8 mouse cellular contexts compared by ENCODE assay signal in genomic region chr13:12105231-12105829, GRCm38 (mm10). TPM values are rescaled to one million over a fixed set of nuclear protein-coding genes. Genes with fewer than 3 reads are reported as not detected.
DNase-seq lines count a peak whose midpoint lies in the region; ATAC-seq and TF ChIP-seq lines count a peak whose summit lies in the region.

No protein-coding gene starts in this region.

- no peak overlapping the region for H3K27ac ChIP-seq in kidney, embryonic 16.5 days (ENCODE audit: low read length)
- no peak overlapping the region for H3K27ac ChIP-seq in forebrain, postnatal 0 days (ENCODE audit: low read depth, low read length)
- no peak overlapping the region for H3K27ac ChIP-seq in liver, postnatal 0 days (ENCODE audit: low read depth)

- no peaks in the 10 kb centered on the region for H3K9me3 ChIP-seq in kidney, embryonic 16.5 days (ENCODE audit: low read length)
- no peaks in the 10 kb centered on the region for H3K9me3 ChIP-seq in forebrain, postnatal 0 days (ENCODE audit: low read length)
- no peaks in the 10 kb centered on the region for H3K9me3 ChIP-seq in liver, postnatal 0 days (ENCODE audit: low read length)

- H3K4me3 ChIP-seq in kidney, embryonic 16.5 days (ENCODE audit: low read length), result peak overlapping the region; percentile 63
- H3K4me3 ChIP-seq in forebrain, postnatal 0 days (ENCODE audit: low read depth, low read length), result peak overlapping the region; percentile 76
- H3K4me3 ChIP-seq in liver, postnatal 0 days (ENCODE audit: low read depth, low read length), result no peak overlapping the region

- peak overlapping the region; percentile 97 for H3K4me2 ChIP-seq in kidney, embryonic 16.5 days (replicated peaks; ENCODE audit: low read depth, low read length)
- peak overlapping the region; percentile 83 for H3K4me2 ChIP-seq in forebrain, postnatal 0 days (ENCODE audit: low read depth)
- 0 out of 2 replicates have a peak overlapping the region, but pooled peaks have one; percentile 75 for H3K4me2 ChIP-seq in liver, postnatal 0 days (ENCODE audit: low read depth, low read length)

- DNase-seq in kidney, adult 11 months, result no peak
- peak; percentile 64 for DNase-seq in cerebellum, adult 9-10 months
- DNase-seq in forebrain, postnatal 0 days, result peak; percentile 61
- DNase-seq in liver, postnatal 0 days, result no peak
- DNase-seq in T-cell, adult 2 months (ENCODE audit: low spot score), result no peak
- DNase-seq in c-Kit-positive CD71-positive TER-119-positive erythroid progenitor cells, embryonic 14.5 days (ENCODE audit: low spot score), result no peak

- ATAC-seq in kidney, embryonic 16.5 days (ENCODE audit: low FRiP score, low TSS enrichment), result no peak
- ATAC-seq in forebrain, postnatal 0 days, result peak; percentile 7
- ATAC-seq in liver, postnatal 0 days, result no peak
- ATAC-seq in megakaryocyte-erythroid progenitor cell, adult 5-6 weeks (replicated peaks; ENCODE audit: low FRiP score, low TSS enrichment, poor library complexity, severe bottlenecking), result no peak

- peaks cover 69% of the 10 kb centered on the region for H3K27me3 ChIP-seq in kidney, embryonic 16.5 days (ENCODE audit: insufficient read depth, low read length)
- no peaks in the 10 kb centered on the region for H3K27me3 ChIP-seq in forebrain, postnatal 0 days (ENCODE audit: insufficient read depth, low read length)
- H3K27me3 ChIP-seq in liver, postnatal 0 days (ENCODE audit: insufficient read depth, low read length), result peaks cover 35% of the 10 kb centered on the region

- WGBS in kidney, embryonic 16.5 days, result 2% methylated on average over 17 of the region's 17 CpGs
- 4% methylated on average over 17 of the region's 17 CpGs for WGBS in forebrain, postnatal 0 days
- 7% methylated on average over 17 of the region's 17 CpGs for WGBS in liver, postnatal 0 days (ENCODE audit: insufficient replicate concordance)

- H3K36me3 ChIP-seq in kidney, embryonic 16.5 days (ENCODE audit: insufficient read depth, low read length), result no peaks in the 10 kb centered on the region
- no peaks in the 10 kb centered on the region for H3K36me3 ChIP-seq in forebrain, postnatal 0 days (ENCODE audit: insufficient read depth)
- H3K36me3 ChIP-seq in liver, postnatal 0 days (replicated peaks; ENCODE audit: insufficient read depth, low read length), result no peaks in the 10 kb centered on the region

- H3K4me1 ChIP-seq in kidney, embryonic 16.5 days (ENCODE audit: insufficient read depth, low read length), result peaks cover 12% of the 10 kb centered on the region
- peaks cover 9% of the 10 kb centered on the region for H3K4me1 ChIP-seq in forebrain, postnatal 0 days (ENCODE audit: insufficient read depth)
- H3K4me1 ChIP-seq in liver, postnatal 0 days (ENCODE audit: insufficient read depth), result no peaks in the 10 kb centered on the region

- H3K9ac ChIP-seq in kidney, embryonic 16.5 days (replicated peaks; ENCODE audit: low read length), result no peak overlapping the region
- peak overlapping the region; percentile 82 for H3K9ac ChIP-seq in forebrain, postnatal 0 days
- H3K9ac ChIP-seq in liver, postnatal 0 days (replicated peaks), result no peak overlapping the region

- TF ChIP-seq CTCF in forebrain, postnatal 0 days (IDR thresholded peaks at IDR 0.05; ENCODE audit: low read depth), result no peak
- TF ChIP-seq CTCF in liver, postnatal 0 days (IDR thresholded peaks at IDR 0.05; ENCODE audit: low read depth), result no peak

- no peak for TF ChIP-seq EP300 in liver, postnatal 0 days (IDR thresholded peaks at IDR 0.05; ENCODE audit: low read depth)

RNA-seq across cellular contexts. Expression of gene Ryr2, which starts 1.4 kb away (rescaled TPM):
- 0.19 and 0.42 TPM in 2 replicates for polyA plus RNA-seq in kidney, embryonic 16.5 days (2015; fragmentation: Nextera tagmentation; extraction: Ambion mirVana)
- 22.8 and 23.6 TPM in 2 replicates for total RNA-seq in forebrain, postnatal 0 days (2014; rRNA removed)
- polyA plus RNA-seq in forebrain, postnatal 0 days (2015; fragmentation: Nextera tagmentation; extraction: Ambion mirVana), result 0.59 and 2.1 TPM in 2 replicates
- polyA plus RNA-seq in liver, postnatal 0 days (2015; fragmentation: Nextera tagmentation; extraction: Ambion mirVana), result 0.12 and 0.16 TPM in 2 replicates
- not detected in 2 replicates for total RNA-seq in megakaryocyte-erythroid progenitor cell, adult 5-6 weeks (2014; fragmentation: Nextera tagmentation)
- not detected in 2 replicates for total RNA-seq in megakaryocyte-erythroid progenitor cell, adult 5-6 weeks (2017)

Comparison
In these comparisons a context has a peak if more than half of its experiments do, and no peak if none do; other contexts are left out.
1. DNase-seq: peak in cerebellum, adult 9-10 months (single experiment) and forebrain, postnatal 0 days (single experiment); none in kidney, adult 11 months (single experiment), liver, postnatal 0 days (single experiment), T-cell, adult 2 months (single experiment) and c-Kit-positive CD71-positive TER-119-positive erythroid progenitor cells, embryonic 14.5 days (single experiment).
2. Peak in every context shown above with its lines, with median percentiles within 50 percentile points of each other: H3K4me2 ChIP-seq.